Mouse (Mus musculus) forebrain, postnatal 0 days (tissue): ENCODE data around the gene Ipo7. TPM values are rescaled to one million over a fixed set of nuclear protein-coding genes. Genes with fewer than 3 reads are reported as not detected.

ENCODE experiments used
- ATAC-seq: fragments of 200-750 bp; cut with Nextera tagmentation; 2 replicates; pipeline ENCODE4 v1.8.0; 2017; ENCODE audit warnings: mild to moderate bottlenecking, moderate library complexity
- DNase-seq: peaks from one replicate; pipeline ENCODE4 v3.0.0-alpha.2; 2015
- H3K27ac ChIP-seq: fragments of 300-500 bp; sonication (generic); 2 replicates; pipeline ENCODE4 v1.5.1; 2014; ENCODE audit warnings: low read depth, mild to moderate bottlenecking, antibody characterized with exemption, low read length, moderate library complexity, mixed read lengths
- H3K27me3 ChIP-seq: fragments of 300-500 bp; sonication (generic); 2 replicates; pipeline ENCODE4 v1.6.1; 2014; ENCODE audit warnings: mild to moderate bottlenecking, low read length, mixed read lengths; ENCODE audit not compliant: insufficient read depth
- H3K36me3 ChIP-seq: fragments of 300-500 bp; sonication (generic); 2 replicates; pipeline ENCODE4 v1.6.1; 2014; ENCODE audit warnings: mild to moderate bottlenecking, moderate library complexity; ENCODE audit not compliant: insufficient read depth
- H3K4me1 ChIP-seq: fragments of 300-500 bp; sonication (generic); 2 replicates; pipeline ENCODE4 v1.6.1; 2014; ENCODE audit warnings: antibody characterized with exemption; ENCODE audit not compliant: insufficient read depth
- H3K4me2 ChIP-seq: fragments of 300-500 bp; sonication (generic); 2 replicates; pipeline ENCODE4 v1.6.1; 2014; ENCODE audit warnings: low read depth, mild to moderate bottlenecking, moderate library complexity
- H3K4me3 ChIP-seq: fragments of 300-500 bp; sonication (generic); 2 replicates; pipeline ENCODE4 v1.5.1; 2014; ENCODE audit warnings: low read depth, low read length, mixed read lengths
- H3K9ac ChIP-seq: fragments of 300-500 bp; sonication (generic); 2 replicates; pipeline ENCODE4 v1.6.1; 2014; ENCODE audit warnings: mild to moderate bottlenecking
- H3K9me3 ChIP-seq: fragments of 300-500 bp; sonication (generic); 2 replicates; pipeline ENCODE4 v1.6.1; 2016; ENCODE audit warnings: low read length
- CTCF ChIP-seq: sonication (generic); IDR thresholded peaks from 2 replicates; pipeline ENCODE4 v1.5.1; 2016; ENCODE audit warnings: antibody characterized with exemption, control low read depth, low read depth
- WGBS: fragments of 180-500 bp; shearing (Covaris S2); extraction: QIAGEN DNeasy Blood & Tissue Kit; methylation state at CpG from one replicate; pipeline ENCODE4 v1.1.7; 2014; 5-methylcytosine and 5-hydroxymethylcytosine counted together
- polyA plus RNA-seq: library from polyadenylated mRNA; unstranded; fragments of >200 nt; fragmentation: Nextera tagmentation; extraction: Ambion mirVana; gene quantifications from 2 replicates; pipeline ENCODE4 v1.2.1, GENCODE M21; 2015
- total RNA-seq: library from RNA; depleted of rRNA; stranded (reverse); fragments of >200 nt; gene quantifications from 2 replicates; pipeline ENCODE4 v1.2.3, GENCODE M21; 2014

Ipo7 gene
- total and polyA plus RNA-seq, 2 experiments from 2014 or later, result 26.5 to 97.9 TPM

GRCm38 (mm10) chr7:110060669-110061198, 42.7 kb downstream of the Ipo7 start:
- no peaks in the 10 kb centered on the region for H3K36me3 ChIP-seq
- WGBS, result under 1% methylated on average over 26 of the region's 26 CpGs
- no peak; the same call in 1 of the 2 replicates for TF ChIP-seq CTCF
- H3K4me2 ChIP-seq, result peak overlapping the region; percentile 72
- H3K4me3 ChIP-seq, result peak overlapping the region; percentile 95
- DNase-seq (no peak), ATAC-seq (peak; percentile 12)
- H3K4me1 ChIP-seq, result peaks cover 18% of the 10 kb centered on the region
- H3K27ac ChIP-seq, result peak overlapping the region; percentile 100
- peak overlapping the region; percentile 100 for H3K9ac ChIP-seq
- no peaks in the 10 kb centered on the region for H3K27me3 ChIP-seq
- H3K9me3 ChIP-seq, result no peaks in the 10 kb centered on the region

GRCm38 (mm10) chr7:110061199-110061751, 43.2 kb downstream of the Ipo7 start, which contains the start of gene Zfp143:
Gene Zfp143 (plus strand): TSS chr7:110061217.
- H3K4me1 ChIP-seq, result peaks cover 18% of the 10 kb centered on the region
- peak within 1 kb of the TSS; percentile 100 for H3K27ac ChIP-seq
- peak within 1 kb of the TSS; percentile 72 for H3K4me2 ChIP-seq
- no peaks in the 10 kb centered on the region for H3K9me3 ChIP-seq
- H3K9ac ChIP-seq, result peak within 1 kb of the TSS; percentile 100
- TF ChIP-seq CTCF, result peak; percentile 16; the same call in 1 of the 2 replicates
- under 1% methylated on average over 34 of the region's 34 CpGs for WGBS
- DNase-seq, result peak; percentile 100
- peak within 1 kb of the TSS; percentile 95 for H3K4me3 ChIP-seq
- peak; percentile 97 for ATAC-seq
- no peaks in the 10 kb centered on the region for H3K36me3 ChIP-seq
- no peaks in the 10 kb centered on the region for H3K27me3 ChIP-seq

GRCm38 (mm10) chr7:110061752-110062273, 43.7 kb downstream of the Ipo7 start:
- Histone ChIP-seq H3K9me3 (no peaks in the 10 kb centered on the region), H3K4me3 (peak overlapping the region; percentile 58), H3K4me1 (peaks cover 18% of the 10 kb centered on the region), H3K27me3 (no peaks in the 10 kb centered on the region), H3K36me3 (no peaks in the 10 kb centered on the region), H3K4me2 (peak overlapping the region; percentile 53), H3K27ac (peak overlapping the region; percentile 100), H3K9ac (peak overlapping the region; percentile 94)
- no peak for TF ChIP-seq CTCF
- WGBS, result under 1% methylated on average over 46 of the region's 48 CpGs
- no peak for DNase-seq
- ATAC-seq, result peak; percentile 56

GRCm38 (mm10) chr7:110063731-110064130, 45.7 kb downstream of the Ipo7 start:
- no peaks in the 10 kb centered on the region for H3K27me3 ChIP-seq
- no peak overlapping the region for H3K27ac ChIP-seq
- H3K4me2 ChIP-seq, result no peak overlapping the region
- H3K9ac ChIP-seq, result no peak overlapping the region
- H3K36me3 ChIP-seq, result no peaks in the 10 kb centered on the region
- TF ChIP-seq CTCF, result no peak
- H3K4me3 ChIP-seq, result no peak overlapping the region
- peaks cover 18% of the 10 kb centered on the region for H3K4me1 ChIP-seq
- DNase-seq (no peak), ATAC-seq (no peak)
- no peaks in the 10 kb centered on the region for H3K9me3 ChIP-seq
- WGBS, result 96% methylated on average over 9 of the region's 9 CpGs

GRCm38 (mm10) chr7:110069070-110069469, 51.0 kb downstream of the Ipo7 start:
- Histone ChIP-seq H3K4me2 (no peak overlapping the region), H3K9ac (no peak overlapping the region), H3K9me3 (no peaks in the 10 kb centered on the region), H3K27me3 (no peaks in the 10 kb centered on the region), H3K27ac (no peak overlapping the region), H3K4me1 (no peaks in the 10 kb centered on the region), H3K36me3 (peaks cover 22% of the 10 kb centered on the region), H3K4me3 (no peak overlapping the region)
- WGBS, result 90% methylated on average over 2 of the region's 2 CpGs
- no peak for TF ChIP-seq CTCF
- ATAC-seq (no peak), DNase-seq (no peak)

GRCm38 (mm10) chr7:110078168-110078567, 60.1 kb downstream of the Ipo7 start:
- H3K4me2 ChIP-seq, result no peak overlapping the region
- no peak for TF ChIP-seq CTCF
- no peak overlapping the region for H3K4me3 ChIP-seq
- no peaks in the 10 kb centered on the region for H3K27me3 ChIP-seq
- no peaks in the 10 kb centered on the region for H3K4me1 ChIP-seq
- H3K27ac ChIP-seq, result no peak overlapping the region
- WGBS, result 94% methylated on average over 5 of the region's 5 CpGs
- no peak overlapping the region for H3K9ac ChIP-seq
- no peak for ATAC-seq
- H3K36me3 ChIP-seq, result peaks cover 64% of the 10 kb centered on the region
- DNase-seq, result no peak
- no peaks in the 10 kb centered on the region for H3K9me3 ChIP-seq

- Histone ChIP-seq H3K9ac (no peak overlapping the region), H3K9me3 (no peaks in the 10 kb centered on the region), H3K4me3 (no peak overlapping the region), H3K36me3 (peaks cover 68% of the 10 kb centered on the region), H3K27me3 (no peaks in the 10 kb centered on the region), H3K4me2 (no peak overlapping the region), H3K27ac (peak overlapping the region; percentile 65), H3K4me1 (no peaks in the 10 kb centered on the region)
- TF ChIP-seq CTCF, result peak; percentile 76
- DNase-seq (peak; percentile 83), ATAC-seq (peak; percentile 66)
- WGBS, result 59% methylated on average over 13 of the region's 13 CpGs
Measured at GRCm38 (mm10) chr7:110083386-110084165, 65.5 kb downstream of the Ipo7 start.
